Mouse (Mus musculus) myocyte (in vitro differentiated cells): Measurements from ENCODE around the gene Myo1d. TPM values are rescaled to one million over a fixed set of nuclear protein-coding genes. Genes with fewer than 3 reads are reported as not detected.

Source experiments
- H3K27me3 ChIP-seq: one replicate; pipeline ENCODE4 v1.6.1; 2011; ENCODE audit not compliant: control insufficient read depth, insufficient read depth, insufficient read length
- H3K36me3 ChIP-seq: one replicate; pipeline ENCODE4 v1.6.1; 2011; ENCODE audit not compliant: control insufficient read depth, insufficient read depth
- H3K4me2 ChIP-seq: one replicate; pipeline ENCODE4 v1.6.1; 2011; ENCODE audit warnings: low read depth, control low read depth
- H3K4me3 ChIP-seq: one replicate; pipeline ENCODE4 v1.5.1; 2011; ENCODE audit warnings: mild to moderate bottlenecking, control low read depth, moderate library complexity
- H3K79me2 ChIP-seq: one replicate; pipeline ENCODE4 v1.6.1; 2011; ENCODE audit not compliant: control insufficient read depth, insufficient read depth
- H3ac ChIP-seq: one replicate; pipeline ENCODE4 v1.6.1; 2011; ENCODE audit not compliant: control insufficient read depth, insufficient read length
- CEBPB ChIP-seq: IDR thresholded peaks from 2 replicates; pipeline ENCODE4 v1.6.1; 2011; ENCODE audit warnings: mild to moderate bottlenecking, moderate library complexity; ENCODE audit not compliant: poor library complexity, insufficient read depth, severe bottlenecking
- E2F4 ChIP-seq: IDR thresholded peaks from one replicate; pipeline ENCODE4 v1.6.1; 2011; ENCODE audit warnings: mild to moderate bottlenecking, control low read depth, moderate library complexity; ENCODE audit not compliant: insufficient read depth
- MAX ChIP-seq: IDR thresholded peaks from one replicate; pipeline ENCODE4 v1.6.1; 2011; ENCODE audit warnings: low read depth, mild to moderate bottlenecking, control low read depth
- MYOD1 ChIP-seq, 3 experiments: IDR thresholded peaks; one replicate each; pipeline ENCODE4 v1.6.1; 2011; ENCODE audit warnings: control low read depth in 2 of 3, low read depth in 2 of 3, mild to moderate bottlenecking in 2 of 3, moderate library complexity in 1 of 3; ENCODE audit not compliant: insufficient read length in 2 of 3, control insufficient read depth in 1 of 3
- MYOG ChIP-seq, 3 experiments: IDR thresholded peaks; one replicate each; pipeline ENCODE4 v1.6.1; 2011; ENCODE audit warnings: control low read depth in 2 of 3, low read depth in 2 of 3, mild to moderate bottlenecking in 2 of 3; ENCODE audit not compliant: insufficient read length in 2 of 3, control insufficient read depth in 1 of 3, insufficient read depth in 1 of 3
- POLR2A ChIP-seq: IDR thresholded peaks from one replicate; pipeline ENCODE4 v1.6.1; 2011; ENCODE audit warnings: low read depth, mild to moderate bottlenecking, control low read depth, moderate library complexity; ENCODE audit not compliant: insufficient read length
- POLR2AphosphoS2 ChIP-seq: IDR thresholded peaks from one replicate; pipeline ENCODE4 v1.6.1; 2011; ENCODE audit warnings: low read depth, control low read depth; ENCODE audit not compliant: insufficient read length
- REST ChIP-seq: IDR thresholded peaks from one replicate; pipeline ENCODE4 v1.6.1; 2011; ENCODE audit warnings: mild to moderate bottlenecking, control low read depth, moderate library complexity; ENCODE audit not compliant: insufficient read depth, insufficient read length
- SRF ChIP-seq: IDR thresholded peaks from one replicate; pipeline ENCODE4 v1.6.1; 2011; ENCODE audit warnings: low read depth; ENCODE audit not compliant: control insufficient read depth, insufficient read length
- TCF12 ChIP-seq: IDR thresholded peaks from one replicate; pipeline ENCODE4 v1.6.1; 2011; ENCODE audit warnings: mild to moderate bottlenecking, control low read depth; ENCODE audit not compliant: poor library complexity, insufficient read depth, severe bottlenecking
- TCF3 ChIP-seq: IDR thresholded peaks from one replicate; pipeline ENCODE4 v1.6.1; 2011; ENCODE audit warnings: low read depth, control low read depth; ENCODE audit not compliant: insufficient read length
- USF1 ChIP-seq: IDR thresholded peaks from one replicate; pipeline ENCODE4 v1.6.1; 2011; ENCODE audit warnings: low read depth, mild to moderate bottlenecking, control low read depth, moderate library complexity
- polyA plus RNA-seq: library from polyadenylated mRNA; unstranded; fragments of >200 nt; fragmentation: generic; extraction: Trizol; gene quantifications from one replicate; pipeline ENCODE4 v1.2.1, GENCODE M21; 2012; ENCODE audit warnings: missing spikeins

The Myo1d gene
- polyA plus RNA-seq, 1 experiment = 10.5 TPM

- Histone ChIP-seq H3ac (no peak overlapping the region), H3K79me2 (no peaks in the 10 kb centered on the region), H3K4me2 (peak overlapping the region; percentile 92), H3K4me3 (peak overlapping the region; percentile 9), H3K27me3 (no peaks in the 10 kb centered on the region), H3K36me3 (no peaks in the 10 kb centered on the region)
- TF ChIP-seq TCF12 (no peak), MAX (no peak), TCF3 (no peak)
Measured at GRCm38 (mm10) chr11:80601040-80601864, 178.6 kb downstream of the Myo1d start.

GRCm38 (mm10) chr11:80595482-80595881 lies 184.3 kb downstream of the Myo1d start:
- no peaks in the 10 kb centered on the region for H3K79me2 ChIP-seq
- H3K36me3 ChIP-seq = no peaks in the 10 kb centered on the region
- H3ac ChIP-seq = no peak overlapping the region
- H3K27me3 ChIP-seq = no peaks in the 10 kb centered on the region
- peak; percentile 12 for TF ChIP-seq TCF3
- peak; percentile 36 for TF ChIP-seq TCF12
- TF ChIP-seq MYOG (IDR thresholded peaks at IDR 0.05; ENCODE audit: control insufficient read depth in 1 of 3, insufficient read depth in 1 of 3, insufficient read length in 2 of 3, low read depth in 2 of 3) = peak; percentile 49 to 82 (median 59)
- no peak for TF ChIP-seq CEBPB
- TF ChIP-seq E2F4 = no peak
- TF ChIP-seq MYOD1 (IDR thresholded peaks at IDR 0.05; ENCODE audit: control insufficient read depth in 1 of 3, insufficient read length in 2 of 3, low read depth in 2 of 3) = peak; percentile 48 to 88 (median 79)
- no peak for TF ChIP-seq MAX
- no peak for TF ChIP-seq USF1
- no peak overlapping the region for H3K4me3 ChIP-seq
- no peak overlapping the region for H3K4me2 ChIP-seq

GRCm38 (mm10) chr11:80589387-80589786 lies 190.4 kb downstream of the Myo1d start:
- TF ChIP-seq MYOD1 (IDR thresholded peaks at IDR 0.05; ENCODE audit: control insufficient read depth in 1 of 3, insufficient read length in 2 of 3, low read depth in 2 of 3) = no peak
- peak in 1 of 3 experiments; percentile 22 for TF ChIP-seq MYOG (IDR thresholded peaks at IDR 0.05; ENCODE audit: control insufficient read depth in 1 of 3, insufficient read depth in 1 of 3, insufficient read length in 2 of 3, low read depth in 2 of 3)
- H3K79me2 ChIP-seq = no peaks in the 10 kb centered on the region
- no peaks in the 10 kb centered on the region for H3K27me3 ChIP-seq
- H3ac ChIP-seq = no peak overlapping the region
- H3K4me3 ChIP-seq = no peak overlapping the region
- peak overlapping the region; percentile 8 for H3K4me2 ChIP-seq
- H3K36me3 ChIP-seq = no peaks in the 10 kb centered on the region

- no peak overlapping the region for H3ac ChIP-seq
- H3K4me2 ChIP-seq = no peak overlapping the region
- H3K79me2 ChIP-seq = no peaks in the 10 kb centered on the region
- H3K36me3 ChIP-seq = no peaks in the 10 kb centered on the region
- no peaks in the 10 kb centered on the region for H3K27me3 ChIP-seq
- H3K4me3 ChIP-seq = no peak overlapping the region
- TF ChIP-seq MYOD1 (IDR thresholded peaks at IDR 0.05; ENCODE audit: control insufficient read depth in 1 of 3, insufficient read length in 2 of 3, low read depth in 2 of 3) (no peak), TCF3 (no peak), USF1 (no peak), MAX (no peak), POLR2A (no peak), SRF (no peak), TCF12 (no peak), E2F4 (no peak), CEBPB (no peak)
Measured at GRCm38 (mm10) chr11:80585761-80586160, 194.1 kb downstream of the Myo1d start.

- Histone ChIP-seq H3K79me2 (no peaks in the 10 kb centered on the region), H3K27me3 (no peaks in the 10 kb centered on the region), H3K36me3 (no peaks in the 10 kb centered on the region), H3K4me2 (no peak overlapping the region), H3K4me3 (no peak overlapping the region), H3ac (no peak overlapping the region)
- TF ChIP-seq TCF12 (no peak), MYOD1 (IDR thresholded peaks at IDR 0.05; ENCODE audit: control insufficient read depth in 1 of 3, insufficient read length in 2 of 3, low read depth in 2 of 3) (no peak), SRF (no peak), USF1 (no peak), POLR2A (no peak)
Measured at GRCm38 (mm10) chr11:80585211-80585610, 194.6 kb downstream of the Myo1d start.

- Histone ChIP-seq H3K4me2 (no peak overlapping the region), H3ac (no peak overlapping the region), H3K79me2 (no peaks in the 10 kb centered on the region), H3K36me3 (no peaks in the 10 kb centered on the region), H3K27me3 (no peaks in the 10 kb centered on the region), H3K4me3 (no peak overlapping the region)
- TF ChIP-seq REST = no peak
- no peak for TF ChIP-seq TCF12
- TF ChIP-seq POLR2A = no peak
- TF ChIP-seq TCF3 = no peak
- no peak for TF ChIP-seq CEBPB
- TF ChIP-seq MAX = no peak
- no peak for TF ChIP-seq MYOD1 (IDR thresholded peaks at IDR 0.05; ENCODE audit: control insufficient read depth in 1 of 3, insufficient read length in 2 of 3, low read depth in 2 of 3)
- no peak for TF ChIP-seq USF1
- TF ChIP-seq E2F4 = no peak
- no peak for TF ChIP-seq POLR2AphosphoS2
- TF ChIP-seq SRF = no peak
Measured at GRCm38 (mm10) chr11:80580494-80580893, 199.3 kb downstream of the Myo1d start.
